Mouse (Mus musculus): ENCODE measurements around the gene Ltbr. TPM values are rescaled to one million over a fixed set of nuclear protein-coding genes. Genes with fewer than 3 reads are reported as not detected.

Ltbr gene
- 0.89 TPM for polyA plus RNA-seq (2014; fragmentation: Illumina TruSeq; extraction: RNeasy Lipid Tissue Mini Kit (QIAGEN cat#74804); ENCODE audit: low read depth, low replicate concordance)

GRCm38 (mm10) chr6:125313546-125314230, at the start of gene Ltbr:
TSS of gene Ltbr (minus strand) at chr6:125313885.

GRCm38 (mm10) chr6:125348721-125349574, 35.3 kb upstream of the Ltbr start, which contains the start of gene Tnfrsf1a:
TSS of gene Tnfrsf1a (plus strand) at chr6:125349362.

GRCm38 (mm10) chr6:125320323-125320722, 6.6 kb upstream of the Ltbr start, which contains the start of gene Scnn1a:
TSS of gene Scnn1a (plus strand) at chr6:125320659.

GRCm38 (mm10) chr6:125285890-125286289, 27.8 kb downstream of the Ltbr start, which contains the start of gene Tuba3a:
TSS of gene Tuba3a (minus strand) at chr6:125286042.

Other genes starting within 250 kb of the Ltbr start
- gene Lpar5, start 246.0 kb downstream of the Ltbr start, polyA plus RNA-seq (2014; fragmentation: Illumina TruSeq; extraction: RNeasy Lipid Tissue Mini Kit (QIAGEN cat#74804); ENCODE audit: low read depth, low replicate concordance): not detected
- 59.2 TPM for gene Chd4, start 217.9 kb downstream of the Ltbr start, polyA plus RNA-seq (2014; fragmentation: Illumina TruSeq; extraction: RNeasy Lipid Tissue Mini Kit (QIAGEN cat#74804); ENCODE audit: low read depth, low replicate concordance)
- gene Nop2, start 182.0 kb downstream of the Ltbr start, polyA plus RNA-seq (2014; fragmentation: Illumina TruSeq; extraction: RNeasy Lipid Tissue Mini Kit (QIAGEN cat#74804); ENCODE audit: low read depth, low replicate concordance): 1.3 TPM
- gene Iffo1, start 168.6 kb downstream of the Ltbr start, polyA plus RNA-seq (2014; fragmentation: Illumina TruSeq; extraction: RNeasy Lipid Tissue Mini Kit (QIAGEN cat#74804); ENCODE audit: low read depth, low replicate concordance): 3.1 TPM
- gene Gapdh, start 147.4 kb downstream of the Ltbr start, polyA plus RNA-seq (2014; fragmentation: Illumina TruSeq; extraction: RNeasy Lipid Tissue Mini Kit (QIAGEN cat#74804); ENCODE audit: low read depth, low replicate concordance): 156 TPM
- 0.28 TPM for gene Ncapd2, start 122.2 kb downstream of the Ltbr start, polyA plus RNA-seq (2014; fragmentation: Illumina TruSeq; extraction: RNeasy Lipid Tissue Mini Kit (QIAGEN cat#74804); ENCODE audit: low read depth, low replicate concordance)
- gene Mrpl51, start 122.1 kb downstream of the Ltbr start, polyA plus RNA-seq (2014; fragmentation: Illumina TruSeq; extraction: RNeasy Lipid Tissue Mini Kit (QIAGEN cat#74804); ENCODE audit: low read depth, low replicate concordance): 159 TPM
- 5.0 TPM for gene Vamp1, start 98.3 kb downstream of the Ltbr start, polyA plus RNA-seq (2014; fragmentation: Illumina TruSeq; extraction: RNeasy Lipid Tissue Mini Kit (QIAGEN cat#74804); ENCODE audit: low read depth, low replicate concordance)
- 1.3 TPM for gene Tapbpl, start 82.0 kb downstream of the Ltbr start, polyA plus RNA-seq (2014; fragmentation: Illumina TruSeq; extraction: RNeasy Lipid Tissue Mini Kit (QIAGEN cat#74804); ENCODE audit: low read depth, low replicate concordance)
- not detected for gene Cd27, start 76.9 kb downstream of the Ltbr start, polyA plus RNA-seq (2014; fragmentation: Illumina TruSeq; extraction: RNeasy Lipid Tissue Mini Kit (QIAGEN cat#74804); ENCODE audit: low read depth, low replicate concordance)
- gene Tuba3a, start 27.8 kb downstream of the Ltbr start, polyA plus RNA-seq (2014; fragmentation: Illumina TruSeq; extraction: RNeasy Lipid Tissue Mini Kit (QIAGEN cat#74804); ENCODE audit: low read depth, low replicate concordance): not detected
- 16.7 TPM for gene Scnn1a, start 6.8 kb upstream of the Ltbr start, polyA plus RNA-seq (2014; fragmentation: Illumina TruSeq; extraction: RNeasy Lipid Tissue Mini Kit (QIAGEN cat#74804); ENCODE audit: low read depth, low replicate concordance)
- gene Tnfrsf1a, start 35.5 kb upstream of the Ltbr start, polyA plus RNA-seq (2014; fragmentation: Illumina TruSeq; extraction: RNeasy Lipid Tissue Mini Kit (QIAGEN cat#74804); ENCODE audit: low read depth, low replicate concordance): 4.6 TPM
- gene Plekhg6, start 66.9 kb upstream of the Ltbr start, polyA plus RNA-seq (2014; fragmentation: Illumina TruSeq; extraction: RNeasy Lipid Tissue Mini Kit (QIAGEN cat#74804); ENCODE audit: low read depth, low replicate concordance): not detected
- 144 TPM for gene Cd9, start 180.9 kb upstream of the Ltbr start, polyA plus RNA-seq (2014; fragmentation: Illumina TruSeq; extraction: RNeasy Lipid Tissue Mini Kit (QIAGEN cat#74804); ENCODE audit: low read depth, low replicate concordance)
- gene Vwf, start 232.9 kb upstream of the Ltbr start, polyA plus RNA-seq (2014; fragmentation: Illumina TruSeq; extraction: RNeasy Lipid Tissue Mini Kit (QIAGEN cat#74804); ENCODE audit: low read depth, low replicate concordance): 0.28 TPM

All from kidney, adult 10 weeks (tissue).